Mouse (Mus musculus) CD4-positive, CD25-positive, alpha-beta regulatory T cell, adult 4 months (primary cell): ENCODE data around the gene Stard13. TPM values are rescaled to one million over a fixed set of nuclear protein-coding genes. Genes with fewer than 3 reads are reported as not detected.

Experiments used
- ATAC-seq: one replicate; pipeline ENCODE4 v1.8.0; 2017
- polyA plus RNA-seq, 2 experiments: library from polyadenylated mRNA; unstranded; fragments of 100-300 nt; shearing (Covaris generic); gene quantifications; one replicate each; pipeline ENCODE4 v1.2.1; 2017

The Stard13 gene
- polyA plus RNA-seq, 2 experiments from 2014 or later: not detected

- no peak for ATAC-seq
Measured at GRCm38 (mm10) chr5:151180176-151180785, 53.4 kb downstream of the Stard13 start.

- ATAC-seq: no peak
Measured at GRCm38 (mm10) chr5:151177171-151177570, 56.5 kb downstream of the Stard13 start.

GRCm38 (mm10) chr5:151175897-151176313 lies 57.7 kb downstream of the Stard13 start:
- no peak for ATAC-seq

- no peak for ATAC-seq
Measured at GRCm38 (mm10) chr5:151174485-151175460, 58.9 kb downstream of the Stard13 start.

GRCm38 (mm10) chr5:151173774-151174173 lies 59.9 kb downstream of the Stard13 start:
- no peak for ATAC-seq

- ATAC-seq: no peak
Measured at GRCm38 (mm10) chr5:151170168-151170750, 63.4 kb downstream of the Stard13 start.

- no peak for ATAC-seq
Measured at GRCm38 (mm10) chr5:151168191-151168590, 65.4 kb downstream of the Stard13 start.

- ATAC-seq: no peak
Measured at GRCm38 (mm10) chr5:151167641-151168040, 66.0 kb downstream of the Stard13 start.

GRCm38 (mm10) chr5:151166266-151166665 lies 67.4 kb downstream of the Stard13 start:
- ATAC-seq: no peak

- no peak for ATAC-seq
Measured at GRCm38 (mm10) chr5:151165381-151166016, 68.1 kb downstream of the Stard13 start.

- no peak for ATAC-seq
Measured at GRCm38 (mm10) chr5:151164815-151165214, 68.8 kb downstream of the Stard13 start.

- ATAC-seq: no peak
Measured at GRCm38 (mm10) chr5:151162642-151163041, 71.0 kb downstream of the Stard13 start.

GRCm38 (mm10) chr5:151155247-151155646 lies 78.4 kb downstream of the Stard13 start:
- ATAC-seq: no peak

GRCm38 (mm10) chr5:151154780-151155179 lies 78.9 kb downstream of the Stard13 start:
- no peak for ATAC-seq

GRCm38 (mm10) chr5:151154030-151154429 lies 79.6 kb downstream of the Stard13 start:
- ATAC-seq: no peak

GRCm38 (mm10) chr5:151151549-151151948 lies 82.1 kb downstream of the Stard13 start:
- ATAC-seq: no peak

- ATAC-seq: no peak
Measured at GRCm38 (mm10) chr5:151149509-151149908, 84.1 kb downstream of the Stard13 start.

GRCm38 (mm10) chr5:151148079-151148478 lies 85.6 kb downstream of the Stard13 start:
- no peak for ATAC-seq

- no peak for ATAC-seq
Measured at GRCm38 (mm10) chr5:151145807-151146206, 87.8 kb downstream of the Stard13 start.

GRCm38 (mm10) chr5:151143955-151144354 lies 89.7 kb downstream of the Stard13 start:
- ATAC-seq: no peak

- ATAC-seq: no peak
Measured at GRCm38 (mm10) chr5:151142671-151143601, 90.7 kb downstream of the Stard13 start.

GRCm38 (mm10) chr5:151142241-151142640 lies 91.4 kb downstream of the Stard13 start:
- ATAC-seq: no peak
